Mouse (Mus musculus) lung, embryonic 14.5 days (tissue): ENCODE data around the gene Tgfb3. TPM values are rescaled to one million over a fixed set of nuclear protein-coding genes. Genes with fewer than 3 reads are reported as not detected.

ENCODE experiments used
- ATAC-seq: fragments of 200-750 bp; cut with Nextera tagmentation; 2 replicates; pipeline ENCODE4 v1.8.0; 2017; ENCODE audit warnings: mild to moderate bottlenecking, moderate TSS enrichment, moderate library complexity; ENCODE audit not compliant: insufficient read depth
- DNase-seq: peaks from one replicate; pipeline ENCODE4 v3.0.0-alpha.2; 2015
- H3K27ac ChIP-seq: fragments of 300-500 bp; sonication (generic); 2 replicates; pipeline ENCODE4 v1.5.1; 2014; ENCODE audit warnings: low read depth, mild to moderate bottlenecking, moderate library complexity
- H3K27me3 ChIP-seq: fragments of 300-500 bp; sonication (generic); 2 replicates; pipeline ENCODE4 v1.6.1; 2014; ENCODE audit warnings: low read length, control low read depth; ENCODE audit not compliant: insufficient read depth
- H3K36me3 ChIP-seq: fragments of 300-500 bp; sonication (generic); 2 replicates; pipeline ENCODE4 v1.6.1; 2014; ENCODE audit warnings: control low read depth; ENCODE audit not compliant: insufficient read depth
- H3K4me1 ChIP-seq: fragments of 300-500 bp; sonication (generic); 2 replicates; pipeline ENCODE4 v1.6.1; 2014; ENCODE audit warnings: antibody characterized with exemption, control low read depth; ENCODE audit not compliant: insufficient read depth
- H3K4me2 ChIP-seq: fragments of 300-500 bp; sonication (generic); 2 replicates; pipeline ENCODE4 v1.6.1; 2014; ENCODE audit warnings: mild to moderate bottlenecking
- H3K4me3 ChIP-seq: fragments of 300-500 bp; sonication (generic); 2 replicates; pipeline ENCODE4 v1.5.1; 2014; ENCODE audit warnings: low read depth, low read length
- H3K9ac ChIP-seq: fragments of 300-500 bp; sonication (generic); 2 replicates; pipeline ENCODE4 v1.6.1; 2014
- H3K9me3 ChIP-seq: fragments of 300-500 bp; sonication (generic); 2 replicates; pipeline ENCODE4 v1.6.1; 2016; ENCODE audit warnings: low read depth, low read length, control low read depth
- CTCF ChIP-seq: IDR thresholded peaks from 2 replicates; pipeline ENCODE4 v1.5.1; 2016; ENCODE audit warnings: antibody characterized with exemption, low read depth
- WGBS: fragments of 180-500 bp; shearing (Covaris S2); extraction: QIAGEN DNeasy Blood & Tissue Kit; methylation state at CpG from one replicate; pipeline ENCODE4 v1.1.7; 2014; 5-methylcytosine and 5-hydroxymethylcytosine counted together
- polyA plus RNA-seq: library from polyadenylated mRNA; unstranded; fragments of >200 nt; fragmentation: Nextera tagmentation; extraction: Ambion mirVana; gene quantifications from 2 replicates; pipeline ENCODE4 v1.2.1, GENCODE M21; 2014

The Tgfb3 gene
- polyA plus RNA-seq, 1 experiment from 2014 or later, result 50.5 TPM

DNA sequence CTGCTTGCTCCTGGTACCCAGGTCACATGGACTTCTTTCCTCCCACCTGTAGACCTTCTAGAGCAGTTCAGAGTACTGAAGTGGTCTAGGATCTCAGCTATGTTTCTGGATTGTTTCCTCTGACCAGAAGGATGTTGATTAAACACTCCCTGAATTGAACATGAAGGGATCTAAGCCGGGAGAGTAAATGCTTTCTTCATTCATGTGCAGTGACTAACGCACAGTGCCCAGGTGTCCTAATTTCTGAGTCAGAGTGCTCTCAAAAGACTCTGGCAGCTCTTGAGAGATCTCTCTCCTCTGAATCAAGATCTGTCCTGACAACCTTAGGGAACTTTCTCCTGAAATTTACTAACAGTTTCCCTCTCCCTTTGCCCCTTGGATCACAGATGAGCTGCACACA lies 66.6 kb downstream of the Tgfb3 start:
- ATAC-seq (no peak), DNase-seq (no peak)
- no peak overlapping the region for H3K9ac ChIP-seq
- no peaks in the 10 kb centered on the region for H3K27me3 ChIP-seq
- no peak overlapping the region for H3K4me3 ChIP-seq
- no peak for TF ChIP-seq CTCF
- no peak overlapping the region for H3K4me2 ChIP-seq
- H3K9me3 ChIP-seq, result no peaks in the 10 kb centered on the region
- no peak overlapping the region for H3K27ac ChIP-seq
- peaks cover 9% of the 10 kb centered on the region for H3K4me1 ChIP-seq
- WGBS, result 63% methylated on average over 2 of the region's 2 CpGs
- H3K36me3 ChIP-seq, result 0 out of 2 replicates have a peak, but pooled peaks cover 7% of the 10 kb centered on the region

DNA sequence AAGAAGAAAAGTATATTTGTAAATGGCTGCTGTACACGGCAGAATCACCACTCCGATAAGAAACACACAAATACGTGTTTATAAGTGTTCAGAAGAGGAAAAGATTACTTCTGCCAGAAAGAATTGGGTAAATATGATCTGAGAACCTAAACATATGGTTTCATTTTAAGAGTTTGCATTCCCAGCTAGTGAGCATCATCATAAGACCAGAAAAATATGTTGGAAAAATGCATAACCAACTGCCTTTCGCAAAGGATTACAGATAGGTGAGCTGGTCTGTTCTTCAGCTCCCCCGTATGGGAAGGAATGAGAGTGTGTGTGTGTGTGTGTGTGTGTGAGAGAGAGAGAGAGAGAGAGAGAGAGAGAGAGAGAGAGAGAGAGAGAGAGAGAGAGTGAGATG lies 68.2 kb downstream of the Tgfb3 start:
- no peak for TF ChIP-seq CTCF
- no peaks in the 10 kb centered on the region for H3K27me3 ChIP-seq
- H3K9me3 ChIP-seq, result no peaks in the 10 kb centered on the region
- ATAC-seq (no peak), DNase-seq (no peak)
- WGBS, result 70% methylated on average over 5 of the region's 5 CpGs
- 0 out of 2 replicates have a peak, but pooled peaks cover 7% of the 10 kb centered on the region for H3K36me3 ChIP-seq
- no peak overlapping the region for H3K27ac ChIP-seq
- H3K4me3 ChIP-seq, result no peak overlapping the region
- no peak overlapping the region for H3K9ac ChIP-seq
- no peak overlapping the region for H3K4me2 ChIP-seq
- peaks cover 12% of the 10 kb centered on the region for H3K4me1 ChIP-seq

DNA sequence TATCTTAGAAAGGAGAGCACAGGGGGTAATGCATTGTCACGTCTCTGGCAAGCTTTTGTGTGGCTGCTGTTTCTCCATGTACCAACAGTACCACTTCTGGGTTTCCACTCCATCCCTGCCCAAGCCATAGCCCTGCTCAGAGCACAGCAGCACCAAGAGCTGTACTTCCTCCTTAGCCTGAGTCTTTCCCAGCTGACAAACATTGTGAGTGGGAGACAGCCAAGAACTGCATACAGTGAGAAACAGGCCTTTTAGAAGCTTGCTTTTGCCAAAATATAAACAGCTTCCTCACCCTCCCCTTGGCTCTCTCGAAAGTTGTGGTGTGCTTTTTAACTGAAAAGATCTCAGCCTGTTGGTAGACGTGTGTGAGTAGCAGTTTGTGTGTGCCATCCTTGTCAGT lies 71.5 kb downstream of the Tgfb3 start:
- Histone ChIP-seq H3K9ac (peak overlapping the region; percentile 7; the same call in 1 of the 2 replicates), H3K9me3 (no peaks in the 10 kb centered on the region), H3K4me2 (no peak overlapping the region), H3K4me3 (no peak overlapping the region), H3K4me1 (peaks cover 16% of the 10 kb centered on the region), H3K36me3 (no peaks in the 10 kb centered on the region), H3K27me3 (no peaks in the 10 kb centered on the region), H3K27ac (peak overlapping the region; percentile 61; the same call in 1 of the 2 replicates)
- 42% methylated on average over 3 of the region's 3 CpGs for WGBS
- DNase-seq, result peak; percentile 50
- TF ChIP-seq CTCF, result no peak
- ATAC-seq, result no peak

Other genes starting within 250 kb of the Tgfb3 start
- gene Ift43, start 3.5 kb upstream of the Tgfb3 start, polyA plus RNA-seq, result 88.1 and 88.3 TPM in 2 replicates
- gene Gpatch2l, start 162.8 kb upstream of the Tgfb3 start, polyA plus RNA-seq, result 16.1 and 18.2 TPM in 2 replicates